ENCODE assay signal across 23 mouse cellular contexts in genomic region chr11:20582758-20583157, GRCm38 (mm10). TPM values are rescaled to one million over a fixed set of nuclear protein-coding genes. Genes with fewer than 3 reads are reported as not detected.
DNase-seq lines count a peak whose midpoint lies in the region; ATAC-seq and TF ChIP-seq lines count a peak whose summit lies in the region.
"Had no signal": no experiment of that assay in that cellular context is flagged by ENCODE, and none has a peak within 500 bp of the region (broad histone marks: within the 10 kb centered on the region; RNA-seq: fewer than 3 reads in every experiment).

No protein-coding gene starts in this region.

- no peak for TF ChIP-seq POLR2A in heart, adult 2 months (IDR thresholded peaks at IDR 0.05; ENCODE audit: insufficient read depth, low read depth, low read length)
- no peak for TF ChIP-seq POLR2A in kidney, adult 2 months (IDR thresholded peaks at IDR 0.05; ENCODE audit: low read depth, low read length)

- no peaks in the 10 kb centered on the region; the same call in 1 of the 2 replicates for H3K4me1 ChIP-seq in heart, adult 2 months (ENCODE audit: control insufficient read depth, insufficient read depth, low read length)
- peaks cover 23% of the 10 kb centered on the region for H3K4me1 ChIP-seq in heart, embryonic 12.5 days (replicated peaks)
- H3K4me1 ChIP-seq in kidney, adult 2 months (ENCODE audit: control insufficient read depth, insufficient read depth, low read length), result no peaks in the 10 kb centered on the region
- no peaks in the 10 kb centered on the region for H3K4me1 ChIP-seq in kidney, embryonic 14.5 days (ENCODE audit: control insufficient read depth, insufficient read depth, low read length)
- no peaks in the 10 kb centered on the region for H3K4me1 ChIP-seq in lung, postnatal 0 days (ENCODE audit: insufficient read depth, low read depth, low read length)
- no peaks in the 10 kb centered on the region for H3K4me1 ChIP-seq in stomach, postnatal 0 days (replicated peaks; ENCODE audit: control insufficient read depth, insufficient read depth)
- H3K4me1 ChIP-seq: embryonic facial prominence, embryonic 12.5 days; forebrain, embryonic 13.5 days; forebrain, embryonic 15.5 days had no signal

- H3K4me3 ChIP-seq in heart, adult 2 months, result no peak overlapping the region
- H3K4me3 ChIP-seq in heart, embryonic 12.5 days, result no peak overlapping the region
- no peak overlapping the region for H3K4me3 ChIP-seq in kidney, adult 2 months (ENCODE audit: insufficient read depth, low read depth, low read length)
- no peak overlapping the region for H3K4me3 ChIP-seq in kidney, embryonic 14.5 days (ENCODE audit: low read length)
- no peak overlapping the region for H3K4me3 ChIP-seq in lung, postnatal 0 days (ENCODE audit: low read depth, low read length)
- no peak overlapping the region for H3K4me3 ChIP-seq in stomach, postnatal 0 days (ENCODE audit: low read depth, low read length)
- H3K4me3 ChIP-seq: embryonic facial prominence, embryonic 10.5 days; embryonic facial prominence, embryonic 12.5 days; forebrain, embryonic 13.5 days; forebrain, embryonic 15.5 days had no signal

- intact Hi-C loops in heart, adult 2 months (cut with DNase I), result no loop called here

- no peaks in the 10 kb centered on the region for H3K27me3 ChIP-seq in heart, adult 2 months (ENCODE audit: control insufficient read depth, insufficient read depth, low read length)
- no peaks in the 10 kb centered on the region for H3K27me3 ChIP-seq in heart, embryonic 12.5 days (replicated peaks)
- H3K27me3 ChIP-seq in kidney, adult 2 months (replicated peaks; ENCODE audit: control insufficient read depth, insufficient read depth, low read length), result no peaks in the 10 kb centered on the region
- no peaks in the 10 kb centered on the region for H3K27me3 ChIP-seq in kidney, embryonic 14.5 days (ENCODE audit: control insufficient read depth, insufficient read depth, low read length)
- H3K27me3 ChIP-seq in lung, postnatal 0 days (replicated peaks; ENCODE audit: insufficient read depth, low read length), result no peaks in the 10 kb centered on the region
- H3K27me3 ChIP-seq in stomach, postnatal 0 days (ENCODE audit: control insufficient read depth, insufficient read depth, low read length), result no peaks in the 10 kb centered on the region
- H3K27me3 ChIP-seq: embryonic facial prominence, embryonic 12.5 days; forebrain, embryonic 13.5 days; forebrain, embryonic 15.5 days; Patski had no signal

- H3K9ac ChIP-seq in heart, adult 2 months (ENCODE audit: low read depth, low read length), result no peak overlapping the region
- H3K9ac ChIP-seq in heart, embryonic 12.5 days, result no peak overlapping the region
- no peak overlapping the region for H3K9ac ChIP-seq in kidney, embryonic 14.5 days (ENCODE audit: low read depth, low read length)
- H3K9ac ChIP-seq in lung, postnatal 0 days (replicated peaks; ENCODE audit: low read depth), result no peak overlapping the region
- H3K9ac ChIP-seq in stomach, postnatal 0 days (ENCODE audit: low read length), result no peak overlapping the region
- H3K9ac ChIP-seq: embryonic facial prominence, embryonic 12.5 days; forebrain, embryonic 13.5 days; forebrain, embryonic 15.5 days had no signal

- H3K79me2 ChIP-seq in heart, adult 2 months (replicated peaks; ENCODE audit: control insufficient read depth, insufficient read depth, low read length), result no peaks in the 10 kb centered on the region; the same call in 1 of the 2 replicates

- no peak for DNase-seq in heart, adult 2 months
- DNase-seq in kidney, adult 2 months, result no peak
- DNase-seq in lung, postnatal 0 days (ENCODE audit: low spot score), result no peak
- DNase-seq in lung, adult 18-20 months, result no peak
- no peak for DNase-seq in stomach, postnatal 0 days (ENCODE audit: low spot score)
- DNase-seq in ovary, postnatal 14 days (ENCODE audit: low spot score), result no peak
- DNase-seq: adrenal gland, adult 8-10 months; adrenal gland, postnatal 14 days; adrenal gland, postnatal 36 days; cerebellum, adult 11-12 months; cerebellum, adult 2 months; cerebellum, adult 9-10 months; cerebellum, postnatal 10 days; cerebellum, postnatal 25 days had no signal

- no peak overlapping the region for H3K4me2 ChIP-seq in heart, embryonic 12.5 days
- H3K4me2 ChIP-seq in kidney, embryonic 14.5 days (replicated peaks; ENCODE audit: low read depth, low read length), result no peak overlapping the region
- H3K4me2 ChIP-seq in lung, postnatal 0 days (replicated peaks; ENCODE audit: low read depth, low read length), result no peak overlapping the region
- H3K4me2 ChIP-seq in stomach, postnatal 0 days (replicated peaks; ENCODE audit: low read depth), result no peak overlapping the region
- H3K4me2 ChIP-seq: embryonic facial prominence, embryonic 12.5 days; forebrain, embryonic 13.5 days; forebrain, embryonic 15.5 days had no signal

- no peaks in the 10 kb centered on the region for H3K9me3 ChIP-seq in heart, embryonic 12.5 days (replicated peaks)
- H3K9me3 ChIP-seq in kidney, embryonic 14.5 days (ENCODE audit: control insufficient read depth, low read length), result no peaks in the 10 kb centered on the region
- no peaks in the 10 kb centered on the region for H3K9me3 ChIP-seq in lung, postnatal 0 days (ENCODE audit: low read length)
- H3K9me3 ChIP-seq in stomach, postnatal 0 days (ENCODE audit: control insufficient read depth, low read length), result no peaks in the 10 kb centered on the region
- H3K9me3 ChIP-seq: embryonic facial prominence, embryonic 10.5 days; embryonic facial prominence, embryonic 12.5 days; forebrain, embryonic 13.5 days; forebrain, embryonic 15.5 days; G1E had no signal

- no peak overlapping the region for H3K27ac ChIP-seq in heart, adult 2 months
- H3K27ac ChIP-seq in heart, embryonic 12.5 days (ENCODE audit: poor library complexity, severe bottlenecking), result no peak overlapping the region
- H3K27ac ChIP-seq in kidney, adult 2 months (ENCODE audit: insufficient read depth, low read depth, low read length), result no peak overlapping the region
- H3K27ac ChIP-seq in kidney, embryonic 14.5 days (ENCODE audit: low read depth, low read length), result no peak overlapping the region
- H3K27ac ChIP-seq in lung, postnatal 0 days (ENCODE audit: low read length), result no peak overlapping the region
- no peak overlapping the region for H3K27ac ChIP-seq in stomach, postnatal 0 days (replicated peaks)
- H3K27ac ChIP-seq: embryonic facial prominence, embryonic 10.5 days; embryonic facial prominence, embryonic 12.5 days; forebrain, embryonic 13.5 days; forebrain, embryonic 15.5 days had no signal

- no peaks in the 10 kb centered on the region for H3K36me3 ChIP-seq in heart, adult 2 months (ENCODE audit: control insufficient read depth, insufficient read depth, low read length)
- no peaks in the 10 kb centered on the region for H3K36me3 ChIP-seq in heart, embryonic 12.5 days
- H3K36me3 ChIP-seq in kidney, adult 2 months (ENCODE audit: control insufficient read depth, insufficient read depth, low read length), result no peaks in the 10 kb centered on the region
- no peaks in the 10 kb centered on the region for H3K36me3 ChIP-seq in kidney, embryonic 14.5 days (ENCODE audit: control insufficient read depth, insufficient read depth, low read length)
- no peaks in the 10 kb centered on the region for H3K36me3 ChIP-seq in lung, postnatal 0 days (ENCODE audit: insufficient read depth, low read length)
- H3K36me3 ChIP-seq in stomach, postnatal 0 days (ENCODE audit: control insufficient read depth, insufficient read depth, low read length), result no peaks in the 10 kb centered on the region
- H3K36me3 ChIP-seq: embryonic facial prominence, embryonic 10.5 days; embryonic facial prominence, embryonic 12.5 days; forebrain, embryonic 15.5 days; G1E had no signal

- 95% methylated on average over 2 of the region's 2 CpGs for WGBS in heart, adult 2 months
- 96% methylated on average over 2 of the region's 2 CpGs for WGBS in heart, embryonic 12.5 days
- 98% methylated on average over 2 of the region's 2 CpGs for WGBS in kidney, adult 2 months
- WGBS in kidney, embryonic 14.5 days, result 97% methylated on average over 2 of the region's 2 CpGs
- 91% methylated on average over 2 of the region's 2 CpGs for WGBS in lung, postnatal 0 days
- 94% methylated on average over 2 of the region's 2 CpGs for WGBS in stomach, postnatal 0 days

- TF ChIP-seq EP300 in heart, adult 2 months (IDR thresholded peaks at IDR 0.05; ENCODE audit: insufficient read depth, low read depth, low read length), result no peak
- no peak for TF ChIP-seq EP300 in lung, postnatal 0 days (IDR thresholded peaks at IDR 0.05)
- no peak for TF ChIP-seq EP300 in stomach, postnatal 0 days (optimal IDR thresholded peaks at IDR 0.05)

- ATAC-seq in heart, embryonic 12.5 days (ENCODE audit: insufficient number of reproducible peaks, low FRiP score), result no peak
- ATAC-seq in kidney, embryonic 14.5 days (ENCODE audit: low FRiP score, low TSS enrichment), result no peak
- no peak for ATAC-seq in lung, postnatal 0 days
- no peak for ATAC-seq in stomach, postnatal 0 days (ENCODE audit: low FRiP score, low TSS enrichment)
- ATAC-seq: activated CD4-positive, CD25-positive, alpha-beta regulatory T cell, adult 4 months; forebrain, embryonic 13.5 days; forebrain, embryonic 15.5 days; Patski had no signal

- TF ChIP-seq CTCF in heart, adult 2 months (IDR thresholded peaks at IDR 0.05), result peak; percentile 12; the same call in 1 of the 2 replicates
- 0 out of 2 replicates have a peak, but pooled peaks have one; percentile 17 for TF ChIP-seq CTCF in kidney, adult 2 months (conservative IDR thresholded peaks at IDR 0.05; ENCODE audit: insufficient read depth, insufficient read length, low read depth, low read length)
- peak; percentile 13; the same call in 1 of the 2 replicates for TF ChIP-seq CTCF in lung, postnatal 0 days (IDR thresholded peaks at IDR 0.05)
- TF ChIP-seq CTCF in stomach, postnatal 0 days (IDR thresholded peaks at IDR 0.05; ENCODE audit: low read depth), result peak; percentile 27; the same call in 1 of the 2 replicates

RNA-seq across cellular contexts. Expression of gene Sertad2, which starts 39.7 kb away (rescaled TPM):
- total RNA-seq in heart, adult 2 months (2021), result 10 to 100 TPM; 16.1 to 20.2 TPM
- 17.7 and 21.9 TPM in 2 replicates for polyA plus RNA-seq in heart, adult 2 months (2012; rRNA removed)
- polyA plus RNA-seq in heart, embryonic 12.5 days (2016; fragmentation: Nextera tagmentation; extraction: Ambion mirVana), result 32.2 and 33.1 TPM in 2 replicates
- polyA plus RNA-seq in kidney, adult 2 months (2012; rRNA removed), result 24.9 and 33.6 TPM in 2 replicates
- 24.4 and 34.9 TPM in 2 replicates for polyA plus RNA-seq in kidney, embryonic 14.5 days (2014; fragmentation: Nextera tagmentation; extraction: Ambion mirVana)
- 43.6 and 44.9 TPM in 2 replicates for polyA plus RNA-seq in lung, postnatal 0 days (2015; fragmentation: Nextera tagmentation; extraction: Ambion mirVana)
- polyA plus RNA-seq in stomach, postnatal 0 days (2015; fragmentation: Nextera tagmentation; extraction: Ambion mirVana), result 28.3 and 29.9 TPM in 2 replicates
